Mouse (Mus musculus) G1E (cell line): ENCODE data around the gene Snx13.

ENCODE experiments used
- CTCF ChIP-seq: IDR thresholded peaks from 2 replicates; pipeline ENCODE4 v1.5.1; 2012; ENCODE audit warnings: low read depth, low read length, inconsistent platforms, mixed read lengths
- GATA1 ChIP-seq: IDR thresholded peaks from 2 replicates; pipeline ENCODE4 v1.6.1; 2012; ENCODE audit warnings: borderline replicate concordance, low read length, inconsistent platforms, mixed read lengths
- POLR2AphosphoS5 ChIP-seq: IDR thresholded peaks from 2 replicates; pipeline ENCODE4 v1.6.1; 2012; ENCODE audit warnings: low read depth, low read length, inconsistent platforms; ENCODE audit not compliant: insufficient replicate concordance
- TAL1 ChIP-seq: conservative IDR thresholded peaks from 2 replicates; pipeline ENCODE4 v1.6.1; 2012; ENCODE audit warnings: low read depth, low read length, inconsistent platforms, mixed read lengths

- no peak for TF ChIP-seq GATA1
- no peak for TF ChIP-seq CTCF
- no peak for TF ChIP-seq POLR2AphosphoS5
- no peak for TF ChIP-seq TAL1
Observed at GRCm38 (mm10) chr12:35016056-35016455, 30.9 kb upstream of the Snx13 start.
